7 mouse cellular contexts compared by ENCODE assay signal in the genomic region with DNA sequence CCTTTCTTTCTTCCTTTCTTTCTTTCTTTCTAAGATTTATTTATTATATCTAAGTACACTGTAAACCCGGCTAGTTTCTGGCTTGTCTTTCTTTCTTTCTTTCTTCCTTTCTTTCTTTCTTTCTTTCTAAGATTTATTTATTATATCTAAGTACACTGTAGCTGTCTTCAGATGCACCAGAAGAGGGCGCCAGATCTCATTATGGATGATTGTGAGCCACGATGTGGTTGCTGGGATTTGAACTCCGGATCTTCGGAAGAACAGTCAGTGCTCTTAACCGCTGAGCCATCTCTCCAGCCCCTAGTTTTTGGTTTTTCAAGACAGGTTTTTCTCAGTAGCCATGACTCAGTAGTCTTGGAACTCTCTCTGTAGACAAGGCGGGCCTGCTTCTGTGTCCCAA. TPM values are rescaled to one million over a fixed set of nuclear protein-coding genes. Genes with fewer than 3 reads are reported as not detected.
A peak's percentile ranks its signal among the peaks of the same experiment; 100 is the strongest.
DNase-seq lines count a peak whose midpoint lies in the region; ATAC-seq and TF ChIP-seq lines count a peak whose summit lies in the region.
"Not testable (repeated sequence)": the region's sequence is repeated elsewhere in the genome, so short reads cannot be mapped to it uniquely, and the experiment has no call there.

No protein-coding gene starts in this region.

- TF ChIP-seq RAD21 in MEL (IDR thresholded peaks at IDR 0.05; ENCODE audit: low read depth, low read length), result peak; percentile 23

- H3K4me3 ChIP-seq in MEL (ENCODE audit: control insufficient read depth in 1 of 2, insufficient read depth in 1 of 2, low read depth in 2 of 2, low read length in 2 of 2); heart, adult 2 months; heart, embryonic 15.5 days; intestine, postnatal 0 days (ENCODE audit: low read depth, low read length); liver, postnatal 0 days (ENCODE audit: low read depth, low read length); small intestine, adult 2 months (ENCODE audit: low read depth, low read length): not testable (repeated sequence)

- not testable (repeated sequence) for ATAC-seq in heart, embryonic 15.5 days (replicated peaks; ENCODE audit: insufficient number of reproducible peaks, insufficient read depth, low FRiP score, low read depth); intestine, postnatal 0 days; liver, postnatal 0 days

- not testable (repeated sequence) for H3K4me2 ChIP-seq in heart, embryonic 15.5 days; intestine, postnatal 0 days (replicated peaks; ENCODE audit: low read depth); liver, postnatal 0 days (ENCODE audit: low read depth, low read length)

- 63% methylated on average over 7 of the region's 7 CpGs for WGBS in heart, adult 2 months
- WGBS in heart, embryonic 15.5 days, result 69% methylated on average over 7 of the region's 7 CpGs
- WGBS in intestine, postnatal 0 days, result 77% methylated on average over 7 of the region's 7 CpGs
- WGBS in liver, postnatal 0 days (ENCODE audit: insufficient replicate concordance), result 60% methylated on average over 7 of the region's 7 CpGs
- WGBS in small intestine, adult 2 months, result 70% methylated on average over 7 of the region's 7 CpGs

- TF ChIP-seq POLR2A in MEL (IDR thresholded peaks at IDR 0.05; ENCODE audit: control insufficient read depth in 1 of 2, insufficient read depth in 1 of 2, low read depth in 1 of 2, low read length in 2 of 2, poor library complexity in 1 of 2); heart, adult 2 months (IDR thresholded peaks at IDR 0.05; ENCODE audit: insufficient read depth, low read depth, low read length); small intestine, adult 2 months (IDR thresholded peaks at IDR 0.05; ENCODE audit: low read depth, low read length): not testable (repeated sequence)

- H3K9me3 ChIP-seq in MEL (replicated peaks; ENCODE audit: insufficient read depth, low read length); heart, embryonic 15.5 days (replicated peaks); intestine, postnatal 0 days (ENCODE audit: control insufficient read depth); liver, postnatal 0 days (ENCODE audit: low read length): not testable (repeated sequence)

- H3K9ac ChIP-seq in MEL (ENCODE audit: control insufficient read depth, low read depth, low read length, poor library complexity, severe bottlenecking); heart, adult 2 months (ENCODE audit: low read depth, low read length); heart, embryonic 15.5 days; intestine, postnatal 0 days (ENCODE audit: low read depth, low read length); liver, postnatal 0 days (replicated peaks): not testable (repeated sequence)

- intact Hi-C loops in heart, adult 2 months (cut with DNase I), result loop anchor here (2.0 kb wide), 1 partner anchor 17 kb away; a partner anchor contains a TSS

- TF ChIP-seq EP300 in MEL (IDR thresholded peaks at IDR 0.05; ENCODE audit: low read depth in 1 of 2, low read length in 2 of 2); heart, adult 2 months (IDR thresholded peaks at IDR 0.05; ENCODE audit: insufficient read depth, low read depth, low read length); liver, postnatal 0 days (IDR thresholded peaks at IDR 0.05; ENCODE audit: low read depth): not testable (repeated sequence)

- H3K79me2 ChIP-seq in MEL (ENCODE audit: control insufficient read depth, insufficient read depth, low read length, poor library complexity); heart, adult 2 months (replicated peaks; ENCODE audit: control insufficient read depth, insufficient read depth, low read length): not testable (repeated sequence)

- not testable (repeated sequence) for H3K36me3 ChIP-seq in MEL (ENCODE audit: control insufficient read depth in 1 of 2, insufficient read depth in 2 of 2, low read length in 2 of 2); heart, adult 2 months (ENCODE audit: control insufficient read depth, insufficient read depth, low read length); heart, embryonic 15.5 days; intestine, postnatal 0 days (ENCODE audit: control insufficient read depth, insufficient read depth); liver, postnatal 0 days (replicated peaks; ENCODE audit: insufficient read depth, low read length); small intestine, adult 2 months (ENCODE audit: control insufficient read depth, insufficient read depth, low read length)

- not testable (repeated sequence) for H3K27ac ChIP-seq in MEL (ENCODE audit: control insufficient read depth, low read depth, low read length); intestine, postnatal 0 days (ENCODE audit: low read depth, low read length); small intestine, adult 2 months (ENCODE audit: insufficient read depth, low read depth, low read length)
- peak overlapping the region; percentile 93 for H3K27ac ChIP-seq in heart, adult 2 months
- H3K27ac ChIP-seq in heart, embryonic 15.5 days, result peak overlapping the region; percentile 98
- peak overlapping the region; percentile 62; the same call in 1 of the 2 replicates for H3K27ac ChIP-seq in liver, postnatal 0 days (ENCODE audit: low read depth)

- not testable (repeated sequence) for H3K4me1 ChIP-seq in MEL (ENCODE audit: control insufficient read depth in 1 of 2, insufficient read depth in 2 of 2, low read length in 2 of 2); intestine, postnatal 0 days (replicated peaks; ENCODE audit: control insufficient read depth, insufficient read depth, low read length)
- H3K4me1 ChIP-seq in heart, adult 2 months (ENCODE audit: control insufficient read depth, insufficient read depth, low read length), result peaks cover 13% of the 10 kb centered on the region
- peaks cover 41% of the 10 kb centered on the region for H3K4me1 ChIP-seq in heart, embryonic 15.5 days (replicated peaks)
- peaks cover 24% of the 10 kb centered on the region for H3K4me1 ChIP-seq in liver, postnatal 0 days (ENCODE audit: insufficient read depth)
- H3K4me1 ChIP-seq in small intestine, adult 2 months (ENCODE audit: control insufficient read depth, insufficient read depth, insufficient read length, low read length), result peaks cover 23% of the 10 kb centered on the region

- H3K27me3 ChIP-seq in MEL (ENCODE audit: control insufficient read depth in 1 of 2, insufficient read depth in 2 of 2, low read length in 2 of 2); heart, adult 2 months (ENCODE audit: control insufficient read depth, insufficient read depth, low read length); heart, embryonic 15.5 days; intestine, postnatal 0 days (replicated peaks; ENCODE audit: control insufficient read depth, insufficient read depth, low read length); liver, postnatal 0 days (ENCODE audit: insufficient read depth, low read length); small intestine, adult 2 months (ENCODE audit: control insufficient read depth, insufficient read depth, low read length): not testable (repeated sequence)

- peak; percentile 24 to 44 (median 27) for TF ChIP-seq CTCF in MEL (IDR thresholded peaks at IDR 0.05 in 2 of 3, conservative IDR thresholded peaks at IDR 0.05 in 1 of 3; ENCODE audit: control insufficient read depth in 1 of 3, insufficient read depth in 1 of 3, low read depth in 2 of 3, low read length in 3 of 3, poor library complexity in 1 of 3, severe bottlenecking in 1 of 3)
- TF ChIP-seq CTCF in heart, adult 2 months (IDR thresholded peaks at IDR 0.05), result peak; percentile 57
- peak; percentile 53 for TF ChIP-seq CTCF in intestine, postnatal 0 days (IDR thresholded peaks at IDR 0.05; ENCODE audit: low read depth)
- TF ChIP-seq CTCF in liver, postnatal 0 days (IDR thresholded peaks at IDR 0.05; ENCODE audit: low read depth), result peak; percentile 59
- TF ChIP-seq CTCF in small intestine, adult 2 months (IDR thresholded peaks at IDR 0.05; ENCODE audit: extremely low read depth, insufficient read length, insufficient replicate concordance, low read depth, low read length), result peak; percentile 32; the same call in 1 of the 2 replicates

- DNase-seq in 416B (ENCODE audit: low read depth), result peak; percentile 29
- not testable (repeated sequence) for DNase-seq in MEL (ENCODE audit: low read depth, low spot score); heart, adult 2 months; liver, postnatal 0 days

RNA-seq across cellular contexts. Expression of a gene that starts 16.1 kb away (rescaled TPM):
- total RNA-seq in MEL (2012; rRNA removed), result 121 and 141 TPM in 2 replicates
- 100 to 1,000 TPM; 181 to 268 TPM for polyA plus RNA-seq in MEL (2012; ENCODE audit: insufficient read depth in 1 of 2, insufficient read length in 2 of 2, low read depth in 1 of 2, low replicate concordance in 2 of 2, missing spikeins in 1 of 2)
- total RNA-seq in heart, adult 2 months (2021), result 1,000 to 10,000 TPM; 1,877 to 2,293 TPM
- polyA plus RNA-seq in heart, adult 2 months (2012; rRNA removed), result 1,651 and 1,954 TPM in 2 replicates
- 2,234 and 2,284 TPM in 2 replicates for polyA plus RNA-seq in heart, embryonic 15.5 days (2015; fragmentation: Nextera tagmentation; extraction: Ambion mirVana)
- 185 and 190 TPM in 2 replicates for polyA plus RNA-seq in intestine, postnatal 0 days (2015; fragmentation: Nextera tagmentation; extraction: Ambion mirVana)
- 183 and 184 TPM in 2 replicates for polyA plus RNA-seq in liver, postnatal 0 days (2015; fragmentation: Nextera tagmentation; extraction: Ambion mirVana)
- polyA plus RNA-seq in small intestine, adult 2 months (2012; rRNA removed), result 57.2 and 82.3 TPM in 2 replicates

RNA-seq across cellular contexts. Expression of a gene that starts 55.3 kb away (rescaled TPM):
- total RNA-seq in MEL (2012; rRNA removed), result 8.4 and 10.9 TPM in 2 replicates
- 10 to 100 TPM in 1 of 2 experiments, not detected in 1; 17.3 TPM for polyA plus RNA-seq in MEL (2012; ENCODE audit: insufficient read depth in 1 of 2, insufficient read length in 2 of 2, low read depth in 1 of 2, low replicate concordance in 2 of 2, missing spikeins in 1 of 2)
- total RNA-seq in heart, adult 2 months (2021), result 10 to 100 TPM; 10.5 to 11.4 TPM
- 10.5 and 12.3 TPM in 2 replicates for polyA plus RNA-seq in heart, adult 2 months (2012; rRNA removed)
- polyA plus RNA-seq in heart, embryonic 15.5 days (2015; fragmentation: Nextera tagmentation; extraction: Ambion mirVana), result 12.4 and 14.0 TPM in 2 replicates
- polyA plus RNA-seq in intestine, postnatal 0 days (2015; fragmentation: Nextera tagmentation; extraction: Ambion mirVana), result 23.1 and 25.1 TPM in 2 replicates
- 11.7 and 13.5 TPM in 2 replicates for polyA plus RNA-seq in liver, postnatal 0 days (2015; fragmentation: Nextera tagmentation; extraction: Ambion mirVana)
- 47.9 and 84.4 TPM in 2 replicates for polyA plus RNA-seq in small intestine, adult 2 months (2012; rRNA removed)
